Mouse (Mus musculus): ENCODE data around the gene Muc1.

- TF ChIP-seq CTCF (IDR thresholded peaks at IDR 0.05; ENCODE audit: low read depth) (no peak), EP300 (optimal IDR thresholded peaks at IDR 0.05) (no peak)
Observed at GRCm38 (mm10) chr3:89210731-89211130, 18.1 kb upstream of the Muc1 start.

All from stomach, postnatal 0 days (tissue).